Mouse (Mus musculus): ENCODE results near the gene Lancl2. TPM values are rescaled to one million over a fixed set of nuclear protein-coding genes. Genes with fewer than 3 reads are reported as not detected.

Lancl2 gene
- polyA plus RNA-seq, 1 experiment from 2014 or later: 65.9 TPM

DNA sequence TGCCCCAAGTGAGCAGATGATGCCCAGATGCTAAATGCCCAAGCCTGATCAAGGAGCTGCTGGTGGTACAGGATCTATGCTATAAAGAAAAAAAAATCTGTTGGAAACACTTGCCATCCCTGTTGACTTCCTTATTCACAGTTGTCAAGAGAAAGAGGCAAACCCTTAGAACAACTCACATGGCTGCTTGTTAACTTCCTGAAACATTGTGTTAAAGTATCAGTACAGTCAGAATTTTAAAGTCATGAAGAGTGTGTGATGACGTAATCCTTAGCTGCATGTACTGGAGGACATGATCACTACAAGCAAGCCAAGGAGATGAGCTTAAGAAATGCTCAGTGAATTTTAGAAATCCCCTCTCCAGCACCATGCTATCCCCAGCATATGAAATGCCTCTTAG, 71.5 kb downstream of the Lancl2 start:
- 89% methylated on average over 1 of the region's 1 CpGs for WGBS
- no peaks in the 10 kb centered on the region for H3K9me3 ChIP-seq
- no peak overlapping the region for H3K27ac ChIP-seq (replicated peaks)
- H3K4me2 ChIP-seq (replicated peaks): no peak overlapping the region
- H3K27me3 ChIP-seq: no peaks in the 10 kb centered on the region
- no peak overlapping the region for H3K4me3 ChIP-seq
- H3K4me1 ChIP-seq: no peaks in the 10 kb centered on the region
- ATAC-seq (ENCODE audit: low FRiP score, low read depth): no peak
- no peak overlapping the region for H3K9ac ChIP-seq (replicated peaks)
- peaks cover 24% of the 10 kb centered on the region for H3K36me3 ChIP-seq

DNA sequence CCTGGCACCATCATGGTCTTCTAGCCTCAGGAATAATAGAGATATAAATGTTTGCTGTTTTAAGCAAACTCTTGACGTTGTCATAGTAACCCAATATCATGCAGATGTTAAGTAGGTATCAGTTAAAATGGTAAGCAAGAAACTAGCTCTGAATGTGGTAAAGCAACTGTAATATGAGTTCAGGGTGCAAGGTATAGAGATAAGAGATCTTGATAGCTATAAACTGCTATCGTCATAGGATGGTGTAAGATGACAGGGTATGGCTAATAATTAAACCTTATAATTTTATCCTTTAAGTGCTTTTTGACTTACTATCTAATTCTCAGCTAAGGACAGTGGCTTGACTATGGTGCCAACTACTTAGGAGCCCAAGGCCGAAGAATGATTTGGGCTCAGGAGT, 78.0 kb downstream of the Lancl2 start:
- Histone ChIP-seq H3K9ac (replicated peaks) (no peak overlapping the region), H3K27ac (replicated peaks) (no peak overlapping the region), H3K9me3 (no peaks in the 10 kb centered on the region), H3K4me2 (replicated peaks) (no peak overlapping the region), H3K27me3 (no peaks in the 10 kb centered on the region), H3K36me3 (0 out of 2 replicates have a peak, but pooled peaks cover 4% of the 10 kb centered on the region), H3K4me1 (no peaks in the 10 kb centered on the region), H3K4me3 (no peak overlapping the region)
- 92% methylated on average over 3 of the region's 3 CpGs for WGBS
- ATAC-seq (ENCODE audit: low FRiP score, low read depth): no peak

DNA sequence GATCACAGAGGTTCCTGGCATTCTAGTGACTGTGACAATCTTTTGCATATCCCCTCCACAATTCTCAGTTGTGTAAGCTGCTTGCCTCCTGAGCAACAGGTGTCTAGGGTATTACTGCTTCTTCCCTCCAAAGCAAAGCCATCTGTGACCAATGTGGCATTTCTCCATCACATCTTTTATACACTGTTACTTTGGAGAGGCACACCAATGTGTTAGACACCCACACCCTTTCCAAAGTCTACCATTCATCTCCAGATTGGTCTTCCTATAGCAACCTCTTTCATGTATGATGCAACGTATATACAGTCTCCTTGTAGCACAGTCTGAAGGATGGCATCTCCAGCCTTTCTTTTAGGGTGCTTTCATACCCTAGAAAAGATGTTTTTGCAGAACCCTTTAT, 80.3 kb downstream of the Lancl2 start:
- H3K27ac ChIP-seq (replicated peaks): no peak overlapping the region
- H3K9me3 ChIP-seq: no peaks in the 10 kb centered on the region
- 0 out of 2 replicates have a peak, but pooled peaks cover 10% of the 10 kb centered on the region for H3K36me3 ChIP-seq
- ATAC-seq (ENCODE audit: low FRiP score, low read depth): no peak
- H3K4me3 ChIP-seq: no peak overlapping the region
- no peak overlapping the region for H3K9ac ChIP-seq (replicated peaks)
- no peaks in the 10 kb centered on the region for H3K27me3 ChIP-seq
- H3K4me1 ChIP-seq: no peaks in the 10 kb centered on the region
- 91% methylated on average over 1 of the region's 1 CpGs for WGBS
- H3K4me2 ChIP-seq (replicated peaks): no peak overlapping the region

DNA sequence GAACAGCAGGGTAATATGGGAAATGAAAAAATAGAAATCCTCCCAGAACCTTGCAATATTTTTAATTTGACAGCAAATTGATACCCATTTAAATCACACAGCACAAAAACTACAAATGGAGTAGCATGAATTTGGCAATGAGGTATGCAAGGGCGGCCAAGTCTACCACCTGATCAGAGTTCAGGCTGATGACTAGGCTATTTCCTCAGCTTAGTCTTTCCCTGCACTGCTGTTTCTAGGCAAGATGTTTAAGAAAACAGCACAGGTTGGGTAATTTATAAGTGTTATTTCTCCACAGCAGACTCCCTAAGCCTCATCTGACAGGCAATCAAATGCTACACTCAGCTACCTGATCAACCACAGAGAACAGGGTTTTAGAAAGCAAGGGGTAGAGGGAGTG, 81.9 kb downstream of the Lancl2 start:
- Histone ChIP-seq H3K9me3 (no peaks in the 10 kb centered on the region), H3K36me3 (peaks cover 17% of the 10 kb centered on the region; the same call in 1 of the 2 replicates), H3K4me1 (no peaks in the 10 kb centered on the region), H3K4me3 (no peak overlapping the region), H3K27ac (replicated peaks) (no peak overlapping the region), H3K27me3 (no peaks in the 10 kb centered on the region), H3K4me2 (replicated peaks) (no peak overlapping the region), H3K9ac (replicated peaks) (no peak overlapping the region)
- no peak for ATAC-seq (ENCODE audit: low FRiP score, low read depth)
- WGBS: 97% methylated on average over 1 of the region's 1 CpGs

DNA sequence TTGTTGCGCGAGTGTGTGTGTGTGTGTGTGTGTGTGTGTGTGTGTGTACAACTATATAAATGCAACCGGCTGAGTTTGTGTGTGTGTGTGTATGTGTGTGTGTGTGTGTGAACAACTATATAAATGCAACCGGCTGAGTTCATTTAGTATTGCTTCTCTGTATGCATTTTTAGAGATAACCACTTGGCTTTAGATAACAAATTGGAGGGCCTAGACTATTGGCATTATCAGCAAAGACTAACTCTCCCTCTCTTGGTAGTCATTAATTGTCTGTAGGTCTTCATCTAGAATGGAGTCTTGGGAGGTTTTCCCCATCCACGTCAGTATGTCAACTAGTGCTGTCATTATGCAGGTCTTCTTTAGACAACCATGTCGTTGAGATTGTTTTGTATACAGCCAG, 85.0 kb downstream of the Lancl2 start:
- WGBS: 93% methylated on average over 6 of the region's 6 CpGs

More for the DNA sequence above, 85.0 kb downstream of the Lancl2 start:
- Histone ChIP-seq H3K4me3 (no peak overlapping the region), H3K27ac (replicated peaks) (no peak overlapping the region), H3K36me3 (peaks cover 21% of the 10 kb centered on the region; the same call in 1 of the 2 replicates), H3K4me1 (no peaks in the 10 kb centered on the region), H3K27me3 (no peaks in the 10 kb centered on the region), H3K9me3 (no peaks in the 10 kb centered on the region), H3K4me2 (replicated peaks) (no peak overlapping the region), H3K9ac (replicated peaks) (no peak overlapping the region)
- ATAC-seq (ENCODE audit: low FRiP score, low read depth): no peak

Other genes with a start within 250 kb of the Lancl2 start
- 6.7 and 8.2 TPM in 2 replicates for gene Ppm1k, start 167.1 kb upstream of the Lancl2 start, polyA plus RNA-seq (2016; fragmentation: Nextera tagmentation; extraction: Ambion mirVana)
- gene Herc6, start 121.5 kb upstream of the Lancl2 start, polyA plus RNA-seq (2016; fragmentation: Nextera tagmentation; extraction: Ambion mirVana): 1.5 TPM in 2 replicates
- gene Pyurf, start 10.5 kb upstream of the Lancl2 start, polyA plus RNA-seq (2016; fragmentation: Nextera tagmentation; extraction: Ambion mirVana): 14.6 and 14.9 TPM in 2 replicates
- 99.5 and 107 TPM in 2 replicates for gene Vopp1, start 122.6 kb downstream of the Lancl2 start, polyA plus RNA-seq (2016; fragmentation: Nextera tagmentation; extraction: Ambion mirVana)
- not detected in 2 replicates for gene Vmn1r21, start 147.8 kb downstream of the Lancl2 start, polyA plus RNA-seq (2016; fragmentation: Nextera tagmentation; extraction: Ambion mirVana)
- not detected in 2 replicates for gene Vmn1r22, start 205.5 kb downstream of the Lancl2 start, polyA plus RNA-seq (2016; fragmentation: Nextera tagmentation; extraction: Ambion mirVana)
- not detected in 2 replicates for gene Vmn1r23, start 224.3 kb downstream of the Lancl2 start, polyA plus RNA-seq (2016; fragmentation: Nextera tagmentation; extraction: Ambion mirVana)